In genomic region chr9:43445491-43445890, GRCm38 (mm10) we compare ENCODE assay signal across 18 mouse cellular contexts.
A peak's percentile ranks its signal among the peaks of the same experiment; 100 is the strongest.
DNase-seq lines count a peak whose midpoint lies in the region; TF ChIP-seq lines count a peak whose summit lies in the region.
"Had no signal": no experiment of that assay in that cellular context is flagged by ENCODE, and none has a peak within 500 bp of the region (broad histone marks: within the 10 kb centered on the region; RNA-seq: fewer than 3 reads in every experiment).

No protein-coding gene starts in this region.

- H3K4me3 ChIP-seq in layer of hippocampus, adult 2 months = no peak overlapping the region
- H3K4me3 ChIP-seq: forebrain, embryonic 10.5 days; forebrain, embryonic 13.5 days; gastrocnemius, adult 2 months; hindbrain, embryonic 12.5 days; hindbrain, embryonic 15.5 days had no signal

- TF ChIP-seq CTCF in layer of hippocampus, adult 2 months (conservative IDR thresholded peaks at IDR 0.05) = no peak

- peak; percentile 28 to 32 for DNase-seq in cerebellum, postnatal 14 days
- no peak for DNase-seq in cerebellum, postnatal 25 days
- DNase-seq in layer of hippocampus, adult 18-20 months (ENCODE audit: low spot score in 2 of 2) = peak; percentile 25 to 33
- no peak for DNase-seq in layer of hippocampus, adult 2 months (ENCODE audit: low spot score in 2 of 2)
- DNase-seq in right cerebral cortex, adult 18-20 months = peak; percentile 17
- DNase-seq in right cerebral cortex, postnatal 14 days = no peak
- DNase-seq: adrenal gland, adult 2 months; adrenal gland, postnatal 14 days; B cell, adult 2 months; cerebellum, adult 11-12 months; cerebellum, adult 9-10 months; gastrocnemius, adult 2 months; gastrocnemius, postnatal 14 days; heart, adult 11 months had no signal

- no peak overlapping the region for H3K27ac ChIP-seq in layer of hippocampus, adult 2 months
- H3K27ac ChIP-seq: forebrain, embryonic 10.5 days; forebrain, embryonic 13.5 days; gastrocnemius, adult 2 months; hindbrain, embryonic 12.5 days; hindbrain, embryonic 15.5 days had no signal

Comparison
In these comparisons a context has a peak if more than half of its experiments do, and no peak if none do; other contexts are left out.
1. DNase-seq: peak in cerebellum, postnatal 14 days (2 of 2), layer of hippocampus, adult 18-20 months (2 of 2) and right cerebral cortex, adult 18-20 months (single experiment); none in cerebellum, postnatal 25 days (0 of 2), layer of hippocampus, adult 2 months (0 of 2) and right cerebral cortex, postnatal 14 days (single experiment).